Mouse (Mus musculus): ENCODE measurements around the gene Kirrel3.

Gene Kirrel3

DNA sequence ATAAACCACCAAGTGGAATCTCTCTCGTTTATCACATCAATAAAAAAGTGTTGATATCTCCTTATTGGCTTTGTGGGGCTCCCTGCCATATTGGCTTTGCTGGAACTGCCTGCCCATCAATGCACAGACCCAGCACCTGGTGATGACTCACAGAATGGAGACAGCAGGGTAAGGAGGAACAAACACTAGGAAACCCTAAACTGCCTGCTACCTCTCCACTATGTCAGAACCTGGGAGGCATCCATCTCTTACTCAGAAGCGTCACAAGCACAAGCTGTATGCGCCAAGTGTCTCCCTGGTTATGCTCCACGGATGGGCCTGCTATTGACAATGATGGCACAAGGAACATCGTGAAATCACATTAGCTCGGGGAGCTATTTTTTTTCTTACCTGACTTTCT is 33.2 kb downstream of the Kirrel3 start:
- DNase-seq: no peak

GRCm38 (mm10) chr9:34520234-34520950 is 34.7 kb downstream of the Kirrel3 start:
- no peak for DNase-seq

DNA sequence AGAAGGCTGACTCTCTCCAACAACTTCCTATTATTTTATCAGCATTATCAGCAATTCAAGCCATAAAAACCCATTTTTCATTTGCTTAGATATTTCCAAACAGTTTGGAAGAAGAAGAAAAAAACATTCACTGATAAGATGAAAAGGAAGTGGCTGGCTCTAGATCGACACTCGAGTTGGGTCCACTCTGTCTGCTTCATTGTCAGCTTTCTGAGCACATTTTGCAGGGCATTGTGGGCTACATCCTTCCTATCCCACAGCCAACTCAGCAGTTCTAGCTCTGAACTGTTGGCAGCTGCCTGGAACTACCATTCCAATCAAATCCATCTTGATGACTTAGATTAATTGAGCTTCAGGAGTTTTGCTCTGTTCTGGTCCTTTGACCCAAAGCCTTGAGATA is 40.0 kb downstream of the Kirrel3 start:
- no peak for DNase-seq

GRCm38 (mm10) chr9:34538591-34539335 is 53.1 kb downstream of the Kirrel3 start:
- no peak for DNase-seq

GRCm38 (mm10) chr9:34541908-34542307 is 56.2 kb downstream of the Kirrel3 start:
- no peak for DNase-seq

- no peak for DNase-seq
Measured at GRCm38 (mm10) chr9:34555699-34556098, 70.0 kb downstream of the Kirrel3 start.

DNA sequence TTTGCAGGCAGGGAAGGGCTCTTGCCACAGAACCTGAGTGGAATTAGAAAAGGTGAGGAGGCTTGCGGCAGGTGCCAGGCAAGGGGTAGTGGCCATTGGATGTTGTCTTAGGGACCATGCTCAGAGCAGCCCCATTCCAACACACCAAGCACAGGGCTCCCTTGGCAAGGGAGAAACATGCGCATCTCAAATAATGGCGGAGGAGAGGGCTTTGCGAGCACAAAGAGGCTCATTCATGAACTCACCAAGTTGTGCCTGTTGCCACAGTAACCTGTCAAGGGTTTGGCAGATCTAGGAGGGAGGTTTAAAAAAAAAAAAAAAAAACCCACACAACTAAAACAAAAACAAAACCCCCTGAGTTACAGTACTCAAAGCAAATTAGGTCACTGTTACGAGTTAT is 72.2 kb downstream of the Kirrel3 start:
- no peak for DNase-seq

DNA sequence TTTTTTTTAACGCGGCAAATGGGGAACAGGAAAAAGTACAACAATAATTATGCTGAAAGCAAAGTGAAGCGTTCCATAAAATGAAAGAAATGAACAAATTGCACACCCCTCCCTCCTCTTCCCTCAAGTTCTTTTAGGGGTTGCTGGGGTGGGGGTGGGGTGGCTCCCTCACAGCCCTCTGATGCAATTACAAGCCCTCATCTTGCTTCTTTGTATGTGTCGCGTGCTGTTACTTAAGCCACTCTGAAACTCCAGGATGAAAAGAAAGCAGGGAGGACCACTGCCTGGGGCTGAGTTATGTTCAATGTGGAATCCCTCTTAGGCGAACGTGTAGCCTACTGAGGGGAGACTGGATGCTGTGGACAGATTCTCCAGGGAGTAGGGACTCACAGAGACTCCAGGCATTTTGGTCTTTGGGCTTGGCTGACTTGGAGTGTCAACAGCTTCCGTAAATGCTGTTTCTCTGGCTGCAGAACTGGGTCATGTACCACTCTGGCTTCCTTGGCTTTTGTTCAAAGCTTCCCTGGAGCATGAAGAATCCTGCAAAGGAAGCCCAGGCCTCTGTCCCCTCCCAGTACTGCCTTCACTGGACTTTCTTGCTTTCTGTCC is 72.7 kb downstream of the Kirrel3 start:
- no peak for DNase-seq

DNA sequence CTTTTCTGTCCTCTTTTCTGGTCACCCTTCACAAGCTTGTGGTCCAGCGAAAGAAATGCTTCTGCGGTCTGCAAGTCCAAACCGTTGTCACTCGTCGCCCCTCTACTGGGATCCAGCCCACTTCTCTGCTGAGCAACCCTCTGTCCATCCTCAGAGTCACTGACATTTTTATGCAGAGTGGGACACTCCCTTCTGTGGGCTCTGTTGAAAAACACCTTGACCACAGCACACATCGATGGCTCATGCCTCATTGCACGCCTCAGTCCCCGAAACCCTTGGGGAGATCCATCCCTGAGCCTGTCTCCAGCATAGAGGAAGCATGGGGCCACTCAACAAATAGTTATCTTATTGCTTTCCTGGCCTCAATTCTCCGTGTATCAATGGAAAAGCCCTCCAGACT is 73.4 kb downstream of the Kirrel3 start:
- DNase-seq: no peak

- no peak for DNase-seq
Measured at GRCm38 (mm10) chr9:34561281-34561680, 75.6 kb downstream of the Kirrel3 start.

DNA sequence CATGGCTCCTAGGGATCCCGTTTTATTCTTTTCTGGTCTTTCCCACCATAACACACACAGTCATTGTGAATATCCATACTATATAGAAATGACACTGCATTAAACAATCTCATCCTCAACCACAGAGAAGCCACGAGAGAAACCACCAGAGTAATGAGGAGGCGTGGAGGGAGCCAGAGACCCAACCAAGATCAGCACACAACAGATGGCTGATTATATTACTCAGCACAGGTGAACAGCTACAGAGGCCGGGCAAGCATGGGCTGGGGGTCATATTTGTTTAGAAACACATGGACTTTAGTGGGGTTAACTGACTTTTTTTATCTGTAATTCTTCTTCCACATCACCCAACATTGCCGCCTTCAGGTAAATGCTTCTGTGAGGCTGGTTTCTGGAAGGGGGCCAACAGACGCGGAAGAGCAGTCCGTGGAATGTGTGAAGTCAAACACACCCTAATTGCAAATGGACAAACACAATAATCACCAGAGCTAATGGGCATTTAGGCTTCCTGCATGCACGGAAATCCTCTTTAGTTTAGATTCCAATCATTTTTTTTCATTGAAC is 76.8 kb downstream of the Kirrel3 start:
- DNase-seq: no peak

DNA sequence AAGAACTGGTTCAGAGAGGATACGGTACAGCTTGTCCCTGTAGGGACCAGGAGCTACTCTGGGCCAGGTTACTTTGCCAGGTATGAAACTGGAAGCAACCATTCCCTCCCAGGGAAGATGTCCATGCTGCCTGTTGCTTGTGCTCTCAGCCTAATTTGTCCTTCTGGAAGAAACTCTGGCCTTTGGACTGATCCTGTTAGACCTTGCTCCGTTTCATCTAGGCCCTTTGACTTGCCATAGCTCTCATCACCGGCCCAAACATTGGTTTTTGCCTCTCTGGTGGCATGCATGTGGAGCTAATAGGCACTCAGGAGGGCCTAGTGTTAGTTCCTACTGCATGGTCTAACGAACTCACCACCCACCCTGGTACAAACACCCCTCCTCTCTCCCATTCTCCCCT is 88.2 kb downstream of the Kirrel3 start:
- no peak for DNase-seq

DNA sequence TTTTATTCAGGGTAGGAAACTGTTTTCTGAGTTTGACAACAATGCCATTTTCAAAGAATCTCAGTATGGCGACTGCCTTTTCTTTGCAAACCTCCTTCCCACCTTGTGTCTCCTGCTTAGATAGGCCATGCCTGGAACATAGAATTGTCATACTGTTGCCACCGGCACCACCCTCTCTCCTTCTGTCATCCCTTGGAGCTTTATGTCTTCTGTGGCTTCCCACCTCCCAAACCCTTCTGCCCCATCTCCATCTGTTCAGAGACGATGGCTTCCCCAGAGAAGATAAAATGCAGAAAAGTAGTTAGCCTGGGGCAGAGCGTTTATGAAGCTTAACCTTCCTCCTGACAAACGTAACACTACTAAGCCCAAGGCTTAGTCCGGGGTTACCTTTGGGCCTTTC is 88.9 kb downstream of the Kirrel3 start:
- no peak for DNase-seq

GRCm38 (mm10) chr9:34579174-34579573 is 93.5 kb downstream of the Kirrel3 start:
- DNase-seq: no peak

DNA sequence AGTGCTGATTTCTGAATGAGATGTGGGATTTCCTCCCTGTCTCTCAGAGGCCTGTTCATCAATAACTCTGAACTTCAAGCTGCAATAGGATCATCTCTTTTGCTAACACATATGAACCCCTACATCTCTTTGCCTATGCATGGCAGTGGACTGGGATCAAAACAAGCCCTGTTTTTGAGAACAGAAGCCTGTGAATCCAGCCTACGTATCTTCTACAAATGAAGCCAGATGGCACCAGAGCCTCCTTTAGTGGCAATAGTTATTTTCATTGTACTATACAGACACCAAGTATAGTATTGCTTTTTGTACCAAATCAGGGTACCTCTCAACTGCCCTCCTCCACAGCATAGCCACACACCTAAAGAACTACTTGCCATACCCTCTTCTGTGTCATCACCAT is 94.4 kb downstream of the Kirrel3 start:
- no peak for DNase-seq

- no peak for DNase-seq
Measured at GRCm38 (mm10) chr9:34582496-34582895, 96.8 kb downstream of the Kirrel3 start.

DNA sequence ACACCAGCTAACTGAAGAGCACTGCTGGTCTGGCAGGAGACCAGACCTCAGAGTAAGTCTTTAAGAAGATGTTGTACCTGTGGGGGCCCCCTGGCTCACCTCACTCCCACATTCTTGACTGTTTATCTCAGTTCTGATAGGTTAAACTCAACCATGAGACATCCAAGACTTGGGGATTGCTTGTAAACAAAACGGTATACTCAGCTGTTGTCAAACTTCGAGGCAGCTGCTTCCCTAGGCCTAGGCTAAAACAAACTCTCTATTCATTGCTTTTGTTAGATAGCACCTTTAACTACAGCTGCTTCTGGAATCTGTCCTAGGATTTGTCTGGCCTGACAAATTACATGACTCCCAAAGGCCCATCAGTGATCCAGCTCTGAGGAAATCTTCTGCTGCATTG is 99.8 kb downstream of the Kirrel3 start:
- no peak for DNase-seq

DNA sequence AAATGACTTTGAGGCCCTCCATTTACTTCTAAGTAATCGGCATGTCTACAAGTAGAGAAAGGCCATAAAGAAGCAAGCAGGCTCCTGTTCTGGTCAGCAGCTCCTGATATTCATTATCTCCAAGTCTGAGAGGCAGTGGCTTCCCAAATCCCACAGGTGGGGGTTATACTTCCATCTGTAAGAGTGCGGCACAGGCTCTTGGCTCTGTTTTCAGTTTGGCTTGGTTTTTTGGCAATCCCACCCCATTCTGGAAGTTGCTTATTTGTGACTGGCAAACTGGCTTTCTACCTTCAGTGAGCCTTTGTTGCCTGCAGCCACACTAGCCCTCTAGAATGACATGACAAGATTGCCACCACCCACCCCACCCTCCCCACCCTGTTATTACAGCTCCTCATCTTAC is 100.4 kb downstream of the Kirrel3 start:
- no peak for DNase-seq

GRCm38 (mm10) chr9:34589799-34590198 is 104.1 kb downstream of the Kirrel3 start:
- DNase-seq: no peak

GRCm38 (mm10) chr9:34592073-34592610 is 106.4 kb downstream of the Kirrel3 start:
- no peak for DNase-seq

GRCm38 (mm10) chr9:34593889-34594288 is 108.2 kb downstream of the Kirrel3 start:
- no peak for DNase-seq

DNA sequence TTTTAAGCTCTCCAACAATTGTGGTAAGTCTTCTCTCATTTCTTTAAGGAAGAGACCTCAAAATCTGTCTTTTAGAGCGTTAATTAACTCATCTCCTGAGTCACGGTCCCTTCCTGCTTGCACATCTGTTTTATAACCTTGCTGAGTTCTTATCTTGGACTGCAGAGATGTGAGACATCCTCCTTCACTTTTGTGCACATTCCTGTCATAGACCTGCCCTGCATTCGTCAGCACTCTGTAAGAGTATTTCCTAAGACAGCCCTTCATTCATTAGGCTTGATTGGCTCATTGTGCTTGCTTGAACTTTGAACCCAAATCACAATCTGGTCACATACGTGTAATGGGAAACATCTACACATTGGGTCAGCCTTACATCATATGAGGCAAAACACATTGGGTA is 114.6 kb downstream of the Kirrel3 start:
- DNase-seq: no peak

GRCm38 (mm10) chr9:34603750-34604149 is 118.1 kb downstream of the Kirrel3 start:
- no peak for DNase-seq

DNA sequence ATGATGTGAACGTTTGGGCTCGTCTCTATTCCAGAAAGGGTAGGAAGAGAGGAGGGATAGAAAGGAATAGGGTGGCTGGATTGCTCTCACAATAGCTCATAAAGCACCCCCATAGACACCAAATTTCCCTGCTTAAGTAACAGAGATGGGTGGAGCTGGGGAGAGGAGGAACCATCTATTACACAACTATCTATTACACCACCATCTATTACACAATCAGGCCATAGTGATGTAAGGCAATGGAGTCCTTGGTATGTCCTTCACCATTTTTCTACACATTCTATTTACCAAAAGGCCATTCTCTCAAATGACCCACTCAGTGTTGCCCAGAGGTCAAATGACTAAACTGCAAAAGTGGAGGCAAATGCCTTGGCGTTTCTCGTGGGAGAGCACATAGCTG is 119.2 kb downstream of the Kirrel3 start:
- DNase-seq: no peak
